9 mouse cellular contexts compared by ENCODE assay signal in the genomic region with DNA sequence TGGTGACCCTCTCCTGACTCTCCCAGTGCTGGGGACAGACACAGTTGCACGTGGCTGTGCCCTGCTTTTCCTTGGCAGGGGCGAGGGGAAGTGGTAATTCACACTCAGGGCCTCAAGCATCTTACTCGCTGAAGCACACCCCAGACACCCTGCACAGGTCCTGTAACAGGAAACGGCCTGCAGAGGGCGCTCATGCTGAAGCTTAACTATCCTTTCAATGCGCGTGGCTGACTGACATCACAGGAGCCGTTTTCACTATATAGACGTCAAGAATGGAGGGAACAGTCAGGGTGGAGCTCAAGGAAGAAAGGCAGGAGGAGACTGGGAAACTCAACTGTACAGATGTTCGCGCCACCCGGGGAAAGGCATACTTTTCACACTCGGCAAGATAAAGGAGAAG. TPM values are rescaled to one million over a fixed set of nuclear protein-coding genes. Genes with fewer than 3 reads are reported as not detected.
DNase-seq lines count a peak whose midpoint lies in the region; ATAC-seq and TF ChIP-seq lines count a peak whose summit lies in the region.
"Had no signal": no experiment of that assay in that cellular context is flagged by ENCODE, and none has a peak within 500 bp of the region (broad histone marks: within the 10 kb centered on the region; RNA-seq: fewer than 3 reads in every experiment).

No protein-coding gene starts in this region.

- DNase-seq in heart, adult 2 months = peak in 1 of 2 experiments; percentile 34
- peak; percentile 35 for DNase-seq in 3T3-L1 (ENCODE audit: low read depth, low spot score)
- DNase-seq in adipocyte (ENCODE audit: low spot score) = peak; percentile 30
- peak; percentile 47 for DNase-seq in induced T-regulatory cell, adult 2 months (ENCODE audit: low read depth)
- peak; percentile 64 for DNase-seq in thymus, postnatal 4 days

- WGBS in heart, adult 2 months = 64% methylated on average over 13 of the region's 13 CpGs
- 64% methylated on average over 13 of the region's 13 CpGs for WGBS in heart, embryonic 12.5 days

- no peak overlapping the region for H3K9ac ChIP-seq in heart, adult 2 months (ENCODE audit: low read depth, low read length)
- no peak overlapping the region for H3K9ac ChIP-seq in heart, embryonic 12.5 days
- H3K9ac ChIP-seq: limb, embryonic 12.5 days had no signal

- TF ChIP-seq CTCF in heart, adult 2 months (IDR thresholded peaks at IDR 0.05) = peak; percentile 64
- peak; percentile 58 for TF ChIP-seq CTCF in cortical plate, adult 2 months (IDR thresholded peaks at IDR 0.05; ENCODE audit: extremely low read depth, insufficient read depth, low read length)

- H3K4me3 ChIP-seq in heart, adult 2 months = no peak overlapping the region
- H3K4me3 ChIP-seq in heart, embryonic 12.5 days = no peak overlapping the region
- no peak overlapping the region for H3K4me3 ChIP-seq in cortical plate, adult 2 months (ENCODE audit: insufficient read depth, low read length)
- H3K4me3 ChIP-seq: limb, embryonic 12.5 days had no signal

- ATAC-seq in heart, embryonic 12.5 days (ENCODE audit: insufficient number of reproducible peaks, low FRiP score) = no peak
- ATAC-seq in megakaryocyte progenitor cell, adult 5-6 weeks (replicated peaks; ENCODE audit: poor library complexity) = peak; percentile 78

- no peak for TF ChIP-seq POLR2A in heart, adult 2 months (IDR thresholded peaks at IDR 0.05; ENCODE audit: insufficient read depth, low read depth, low read length)
- TF ChIP-seq POLR2A in cortical plate, adult 2 months (IDR thresholded peaks at IDR 0.05; ENCODE audit: extremely low read depth, insufficient read depth, low read length) = no peak

- peaks cover 8% of the 10 kb centered on the region; the same call in 1 of the 2 replicates for H3K9me3 ChIP-seq in heart, embryonic 12.5 days (replicated peaks)

- no peaks in the 10 kb centered on the region for H3K4me1 ChIP-seq in heart, adult 2 months (ENCODE audit: control insufficient read depth, insufficient read depth, low read length)
- H3K4me1 ChIP-seq in heart, embryonic 12.5 days (replicated peaks) = no peaks in the 10 kb centered on the region
- H3K4me1 ChIP-seq in cortical plate, adult 2 months (ENCODE audit: control insufficient read depth, insufficient read depth, low read length) = no peaks in the 10 kb centered on the region
- H3K4me1 ChIP-seq: limb, embryonic 12.5 days had no signal

- no peak overlapping the region for H3K27ac ChIP-seq in heart, adult 2 months
- H3K27ac ChIP-seq in heart, embryonic 12.5 days (ENCODE audit: poor library complexity, severe bottlenecking) = no peak overlapping the region
- H3K27ac ChIP-seq in cortical plate, adult 2 months (ENCODE audit: insufficient read depth, low read length) = no peak overlapping the region
- H3K27ac ChIP-seq: limb, embryonic 12.5 days had no signal

- H3K36me3 ChIP-seq in heart, adult 2 months (ENCODE audit: control insufficient read depth, insufficient read depth, low read length) = no peaks in the 10 kb centered on the region; the same call in 1 of the 2 replicates
- H3K36me3 ChIP-seq in heart, embryonic 12.5 days = peaks cover 79% of the 10 kb centered on the region

- H3K4me2 ChIP-seq in heart, embryonic 12.5 days = no peak overlapping the region
- H3K4me2 ChIP-seq: limb, embryonic 12.5 days had no signal

- no peaks in the 10 kb centered on the region for H3K79me2 ChIP-seq in heart, adult 2 months (replicated peaks; ENCODE audit: control insufficient read depth, insufficient read depth, low read length)

- intact Hi-C loops in heart, adult 2 months (cut with DNase I) = no loop called here

- H3K27me3 ChIP-seq in heart, adult 2 months (ENCODE audit: control insufficient read depth, insufficient read depth, low read length) = no peaks in the 10 kb centered on the region
- no peaks in the 10 kb centered on the region for H3K27me3 ChIP-seq in heart, embryonic 12.5 days (replicated peaks)
- H3K27me3 ChIP-seq: limb, embryonic 12.5 days had no signal

- TF ChIP-seq EP300 in heart, adult 2 months (IDR thresholded peaks at IDR 0.05; ENCODE audit: insufficient read depth, low read depth, low read length) = no peak

RNA-seq across cellular contexts. Expression of a gene that starts 23.8 kb away (rescaled TPM):
- total RNA-seq in heart, adult 2 months (2021) = under 1 TPM in 1 of 2 experiments, not detected in 1; 0.18 TPM
- 0.18 TPM in 1 of 2 replicates, not detected in the other for polyA plus RNA-seq in heart, adult 2 months (2012; rRNA removed)
- 0.14 TPM in 1 of 2 replicates, not detected in the other for polyA plus RNA-seq in heart, embryonic 12.5 days (2016; fragmentation: Nextera tagmentation; extraction: Ambion mirVana)
- polyA plus RNA-seq in cortical plate, adult 2 months (2012; rRNA removed) = 12.4 and 14.0 TPM in 2 replicates
- 0.47 and 0.54 TPM in 2 replicates for total RNA-seq in megakaryocyte progenitor cell, adult 5-6 weeks (2015)
- total RNA-seq in megakaryocyte progenitor cell, adult 5-6 weeks (2017) = 0.17 and 0.75 TPM in 2 replicates

Comparison
In these comparisons a context has a peak if more than half of its experiments do, and no peak if none do; other contexts are left out.
1. RNA of a gene that starts 23.8 kb away (polyA plus RNA-seq): 12.4 to 14.0 TPM in cortical plate, adult 2 months; 0.18 TPM in heart, adult 2 months and 0.14 TPM in heart, embryonic 12.5 days; every median in the first group is over 10 times any median in the second.